Mouse (Mus musculus) cerebellum, adult 2 months (tissue): ENCODE data around the gene Ralb. TPM values are rescaled to one million over a fixed set of nuclear protein-coding genes. Genes with fewer than 3 reads are reported as not detected.

ENCODE experiments used
- DNase-seq, 2 experiments: peaks; one replicate each; pipeline ENCODE4 v3.0.0; 2021
- H3K27ac ChIP-seq: fragments of 200-500 bp; 2 replicates; pipeline ENCODE4 v1.5.1; 2012; ENCODE audit warnings: low read length, control low read depth, inconsistent platforms; ENCODE audit not compliant: insufficient read depth
- H3K27me3 ChIP-seq: fragments of 200-500 bp; 2 replicates; pipeline ENCODE4 v1.6.1; 2012; ENCODE audit warnings: inconsistent platforms, mild to moderate bottlenecking, low read length, moderate library complexity; ENCODE audit not compliant: control insufficient read depth, insufficient read depth
- H3K4me1 ChIP-seq: fragments of 200-500 bp; 2 replicates; pipeline ENCODE4 v1.6.1; 2011; ENCODE audit warnings: low read length; ENCODE audit not compliant: control insufficient read depth, insufficient read depth
- H3K4me3 ChIP-seq: fragments of 200-500 bp; replicated peaks from 2 replicates; pipeline ENCODE3; 2011; ENCODE audit warnings: mild to moderate bottlenecking, low read depth, low read length, control low read depth; ENCODE audit not compliant: insufficient read depth
- CTCF ChIP-seq: fragments of 200-500 bp; IDR thresholded peaks from 2 replicates; pipeline ENCODE4 v1.5.1; 2011; ENCODE audit warnings: low read depth, mild to moderate bottlenecking, control low read depth, low read length, moderate library complexity, borderline replicate concordance; ENCODE audit not compliant: insufficient read depth
- POLR2A ChIP-seq: fragments of 200-500 bp; IDR thresholded peaks from 2 replicates; pipeline ENCODE4 v1.6.1; 2011; ENCODE audit warnings: low read length, control low read depth, borderline replicate concordance; ENCODE audit not compliant: insufficient read depth
- WGBS: fragments of 180-500 bp; shearing (Covaris S2); methylation state at CpG from one replicate; pipeline ENCODE4 v1.1.7; 2018; 5-methylcytosine and 5-hydroxymethylcytosine counted together
- polyA plus RNA-seq: library from polyadenylated mRNA; depleted of rRNA; stranded (reverse); fragments of >200 nt; gene quantifications from 2 replicates; pipeline ENCODE4 v1.2.3, GENCODE M21; 2012

The Ralb gene
- polyA plus RNA-seq, 1 experiment, result 25.1 TPM

- WGBS, result 7% methylated on average over 5 of the region's 5 CpGs
- TF ChIP-seq POLR2A (no peak), CTCF (no peak)
- Histone ChIP-seq H3K4me1 (no peaks in the 10 kb centered on the region), H3K27ac (no peak overlapping the region), H3K4me3 (peak overlapping the region; percentile 71), H3K27me3 (no peaks in the 10 kb centered on the region)
- DNase-seq, result peak in 1 of 2 experiments; percentile 27
These were observed 786 bp downstream of the Ralb start for GRCm38 (mm10) chr1:119503808-119504207.

- WGBS, result 94% methylated on average over 3 of the region's 3 CpGs
- no peak for TF ChIP-seq POLR2A
- no peak for TF ChIP-seq CTCF
- no peak overlapping the region for H3K27ac ChIP-seq
- no peaks in the 10 kb centered on the region for H3K4me1 ChIP-seq
- DNase-seq, result no peak
- H3K27me3 ChIP-seq, result no peaks in the 10 kb centered on the region
- H3K4me3 ChIP-seq, result peak overlapping the region; percentile 37
These were observed 1.4 kb downstream of the Ralb start for GRCm38 (mm10) chr1:119503181-119503580.

- TF ChIP-seq CTCF, result no peak
- no peak for TF ChIP-seq POLR2A
- DNase-seq, result no peak
- 85% methylated on average over 11 of the region's 11 CpGs for WGBS
- Histone ChIP-seq H3K4me1 (no peaks in the 10 kb centered on the region), H3K27me3 (no peaks in the 10 kb centered on the region), H3K27ac (no peak overlapping the region), H3K4me3 (no peak overlapping the region)
These were observed 1.9 kb downstream of the Ralb start for GRCm38 (mm10) chr1:119502729-119503128.

GRCm38 (mm10) chr1:119501881-119502280, 2.7 kb downstream of the Ralb start:
- Histone ChIP-seq H3K27me3 (no peaks in the 10 kb centered on the region), H3K4me1 (no peaks in the 10 kb centered on the region), H3K4me3 (no peak overlapping the region), H3K27ac (no peak overlapping the region)
- DNase-seq, result no peak
- WGBS, result 87% methylated on average over 8 of the region's 8 CpGs
- no peak for TF ChIP-seq CTCF
- no peak for TF ChIP-seq POLR2A

GRCm38 (mm10) chr1:119499456-119499855, 5.1 kb downstream of the Ralb start:
- peaks cover 13% of the 10 kb centered on the region for H3K4me1 ChIP-seq
- no peak overlapping the region for H3K4me3 ChIP-seq
- no peak for TF ChIP-seq CTCF
- no peak for TF ChIP-seq POLR2A
- H3K27ac ChIP-seq, result no peak overlapping the region
- H3K27me3 ChIP-seq, result no peaks in the 10 kb centered on the region
- no peak for DNase-seq
- 92% methylated on average over 10 of the region's 10 CpGs for WGBS

GRCm38 (mm10) chr1:119498536-119499231, 5.9 kb downstream of the Ralb start:
- Histone ChIP-seq H3K4me3 (no peak overlapping the region), H3K27ac (no peak overlapping the region), H3K27me3 (no peaks in the 10 kb centered on the region), H3K4me1 (peaks cover 13% of the 10 kb centered on the region)
- 93% methylated on average over 9 of the region's 9 CpGs for WGBS
- no peak for DNase-seq
- no peak for TF ChIP-seq POLR2A

- 92% methylated on average over 5 of the region's 5 CpGs for WGBS
- Histone ChIP-seq H3K27me3 (no peaks in the 10 kb centered on the region), H3K4me1 (peaks cover 13% of the 10 kb centered on the region), H3K4me3 (no peak overlapping the region), H3K27ac (no peak overlapping the region)
- TF ChIP-seq POLR2A (no peak), CTCF (no peak)
- no peak for DNase-seq
These were observed 7.1 kb downstream of the Ralb start for GRCm38 (mm10) chr1:119497346-119498004.

- 17% methylated on average over 6 of the region's 6 CpGs for whole genome bisulfite sequencing
- H3K4me1 ChIP-seq, result peaks cover 17% of the 10 kb centered on the region
- H3K27ac ChIP-seq, result peak overlapping the region; percentile 44
- H3K27me3 ChIP-seq, result no peaks in the 10 kb centered on the region
- peak; percentile 89 to 94 for DNase-seq
- H3K4me3 ChIP-seq, result no peak overlapping the region
- TF ChIP-seq POLR2A (no peak), CTCF (no peak)
These were observed 9.2 kb downstream of the Ralb start for GRCm38 (mm10) chr1:119495396-119495775.
